Mouse (Mus musculus): Measurements from ENCODE around the gene Stat2.

Gene Stat2

DNA sequence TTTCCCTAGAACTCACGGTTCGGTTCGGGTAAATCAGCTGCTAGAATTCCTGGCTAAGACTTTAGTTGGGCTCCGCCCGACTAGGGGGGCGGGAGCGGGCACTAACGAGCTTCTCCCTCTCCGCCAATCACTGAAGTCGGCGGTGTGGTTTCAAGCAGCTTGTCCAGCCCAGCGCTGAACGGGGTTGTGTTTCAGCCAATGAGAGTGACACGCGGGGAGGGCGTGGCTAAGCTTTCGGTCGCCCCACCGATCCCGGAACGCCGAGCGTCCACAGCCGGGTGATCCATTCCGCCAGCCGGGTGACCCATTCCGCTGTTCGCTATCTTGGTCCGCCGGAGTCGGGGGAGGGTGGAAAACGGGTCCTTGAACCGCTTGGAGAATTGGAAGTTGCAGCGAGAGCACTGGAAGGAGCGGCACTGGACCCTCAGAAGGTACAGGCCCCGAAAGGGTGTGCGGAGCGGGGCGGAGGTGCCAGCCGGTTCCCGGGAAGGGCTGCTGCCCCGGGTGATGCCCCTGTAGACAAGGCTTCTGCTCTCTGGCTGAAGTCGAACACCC is at the start of gene Stat2:
TSS of gene Stat2 (plus strand) at position 273 of the 555 bp plus-strand sequence.
- peak; percentile 89 to 93 for DNase-seq (ENCODE audit: low spot score in 2 of 2)

DNA sequence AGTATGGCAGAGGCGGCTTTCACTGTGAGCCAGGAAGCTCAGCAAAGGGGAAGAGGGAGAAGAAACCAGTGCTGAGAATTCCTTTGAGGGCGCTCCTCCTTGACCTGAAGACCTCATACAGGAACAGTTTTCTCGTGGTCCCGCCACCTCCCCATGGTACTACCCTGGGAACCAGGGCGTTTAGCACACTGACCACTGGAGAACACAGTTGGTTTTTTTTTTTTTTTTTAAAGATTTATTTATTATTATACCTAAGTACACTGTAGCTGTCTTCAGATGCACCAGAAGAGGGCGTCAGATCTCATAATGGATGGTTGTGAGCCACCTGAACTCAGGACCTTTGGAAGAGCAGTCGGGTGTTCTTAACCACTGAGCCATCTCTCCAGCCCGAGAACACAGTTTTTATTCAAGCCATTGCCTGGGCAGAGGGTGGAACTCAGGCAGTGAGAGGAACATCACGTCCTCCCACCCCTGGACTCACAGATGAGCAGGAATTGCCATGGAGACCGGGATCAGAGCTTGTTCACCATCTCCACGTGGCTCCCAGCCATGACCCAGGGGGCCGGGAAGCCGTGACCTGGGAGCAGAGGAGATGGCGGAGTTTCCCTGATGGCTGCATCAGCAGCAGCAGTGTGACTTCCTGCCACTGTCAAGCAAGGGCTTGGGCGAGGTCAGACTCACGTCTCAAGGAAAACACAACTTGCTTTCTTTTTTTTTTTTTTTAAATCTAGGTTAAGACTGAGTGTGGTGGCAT is 48.6 kb upstream of the Stat2 start:
- DNase-seq (ENCODE audit: low spot score in 2 of 2) = no peak

DNA sequence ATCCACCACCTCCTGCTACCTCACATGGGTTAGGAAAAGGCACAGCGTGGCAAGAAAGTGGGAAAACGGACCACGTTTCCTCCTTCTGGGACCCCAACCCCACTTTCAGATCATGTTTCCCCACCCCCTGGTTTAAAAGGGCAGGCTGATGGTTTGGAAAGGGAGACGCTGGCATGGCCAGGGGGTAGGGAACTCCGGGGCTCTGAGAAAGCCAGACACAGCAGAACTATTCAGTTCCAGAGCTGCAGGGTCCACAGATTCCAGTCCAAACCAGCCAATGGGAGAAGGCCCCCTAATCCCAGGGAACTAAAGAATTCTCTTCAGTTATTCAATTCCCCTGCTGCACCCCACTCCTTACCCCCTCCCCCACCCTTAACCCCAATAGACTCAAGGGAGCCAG is 45.3 kb upstream of the Stat2 start:
- DNase-seq (ENCODE audit: low spot score in 2 of 2) = no peak

DNA sequence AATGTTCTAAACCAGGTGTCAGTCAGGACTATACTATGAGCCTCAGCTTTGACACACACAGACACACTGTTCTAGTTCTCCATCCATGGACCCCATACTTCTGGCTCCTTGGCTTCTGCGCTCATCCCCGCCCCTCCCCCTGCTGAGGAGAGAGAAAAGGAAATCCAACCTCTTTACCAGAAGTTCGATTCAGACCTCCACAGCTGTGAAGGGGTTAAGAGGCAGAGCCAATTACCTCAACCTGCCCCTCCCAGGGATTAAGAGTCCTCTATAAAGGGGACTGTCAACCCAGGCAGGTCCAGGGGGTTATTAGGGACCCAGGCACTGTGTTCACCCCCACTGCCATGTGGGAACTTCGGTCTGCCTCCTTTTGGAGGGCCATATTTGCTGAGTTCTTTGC is 44.8 kb upstream of the Stat2 start, which contains the start of gene Mip:
TSS of gene Mip (plus strand) at position 301 of the 400 bp plus-strand sequence.
- DNase-seq (ENCODE audit: low spot score in 2 of 2) = no peak

DNA sequence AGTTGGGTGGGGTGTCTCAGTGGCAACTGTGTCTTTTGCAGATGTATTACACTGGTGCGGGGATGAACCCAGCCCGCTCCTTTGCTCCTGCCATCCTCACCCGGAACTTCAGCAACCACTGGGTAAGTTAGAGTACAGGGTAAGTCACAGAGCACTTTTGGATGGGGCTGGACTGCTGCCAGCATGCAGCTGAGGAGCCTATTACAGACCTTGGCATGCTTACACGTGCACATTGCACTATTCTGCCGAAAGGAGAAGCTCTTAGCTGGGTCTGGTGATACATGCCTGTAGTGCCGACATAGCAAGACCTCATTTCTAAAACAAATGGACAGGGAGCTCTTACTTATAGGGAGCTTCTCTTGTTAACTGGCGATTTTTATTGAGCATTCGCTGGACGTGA is 42.8 kb upstream of the Stat2 start:
- no peak for DNase-seq (ENCODE audit: low spot score in 2 of 2)

DNA sequence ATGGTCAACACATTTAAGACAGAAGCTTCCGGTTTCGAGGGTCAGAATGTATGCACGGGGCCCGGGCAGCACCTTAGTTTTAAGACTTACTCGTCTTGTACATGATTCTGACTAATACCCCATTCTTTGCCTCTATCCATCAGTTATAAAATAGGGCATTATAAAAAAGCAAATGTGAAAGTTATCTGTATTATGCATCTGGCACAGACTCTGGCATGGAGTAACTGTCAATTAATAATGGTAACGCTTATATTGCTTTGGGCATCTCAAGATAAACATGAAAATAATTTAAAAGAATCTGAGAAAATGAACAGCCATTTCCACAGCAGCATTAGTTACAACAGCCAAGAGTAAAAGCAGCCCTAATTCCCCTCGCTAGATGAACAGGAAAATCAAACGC is 42.4 kb upstream of the Stat2 start:
- DNase-seq (ENCODE audit: low spot score in 2 of 2) = no peak

DNA sequence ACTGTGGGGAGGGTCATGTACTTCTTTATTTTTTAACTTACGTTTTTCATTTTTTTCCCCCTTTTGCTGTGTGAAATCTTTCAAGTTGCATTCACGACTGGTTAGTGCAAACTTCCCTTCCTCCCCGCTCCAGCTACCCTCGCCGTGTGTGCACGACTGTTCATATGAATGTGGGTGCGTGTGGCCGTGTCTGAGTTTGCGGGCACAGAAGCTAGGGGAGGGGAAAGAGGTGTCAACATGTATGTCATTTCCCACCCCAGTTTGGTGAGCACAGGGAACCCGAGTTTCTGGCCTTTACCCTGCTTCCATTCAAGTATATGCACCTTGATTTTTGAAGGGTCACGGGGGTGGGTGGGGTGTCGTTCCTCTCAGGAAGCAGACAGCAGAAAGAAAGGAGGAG is 39.8 kb upstream of the Stat2 start:
- no peak for DNase-seq (ENCODE audit: low spot score in 2 of 2)

DNA sequence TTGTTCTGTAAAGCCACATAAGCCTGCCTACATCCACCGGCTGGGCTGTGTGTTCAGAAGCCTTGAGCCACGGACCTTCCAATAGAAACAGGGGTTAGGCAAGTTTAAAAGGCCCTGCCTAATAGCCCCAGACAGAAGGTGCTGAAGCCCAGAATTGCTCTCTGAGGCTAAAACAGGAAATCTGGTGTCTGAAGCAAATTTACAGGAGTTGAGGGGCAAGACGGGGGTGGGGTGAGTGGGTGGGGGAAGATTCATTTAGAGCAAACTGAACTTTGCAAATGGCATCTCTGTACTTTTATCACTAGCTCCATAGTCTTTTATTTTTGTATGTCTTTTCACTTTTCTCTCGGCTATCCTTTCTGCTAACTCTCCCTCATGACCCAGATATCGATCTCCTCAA is 39.2 kb upstream of the Stat2 start:
- no peak for DNase-seq (ENCODE audit: low spot score in 2 of 2)

DNA sequence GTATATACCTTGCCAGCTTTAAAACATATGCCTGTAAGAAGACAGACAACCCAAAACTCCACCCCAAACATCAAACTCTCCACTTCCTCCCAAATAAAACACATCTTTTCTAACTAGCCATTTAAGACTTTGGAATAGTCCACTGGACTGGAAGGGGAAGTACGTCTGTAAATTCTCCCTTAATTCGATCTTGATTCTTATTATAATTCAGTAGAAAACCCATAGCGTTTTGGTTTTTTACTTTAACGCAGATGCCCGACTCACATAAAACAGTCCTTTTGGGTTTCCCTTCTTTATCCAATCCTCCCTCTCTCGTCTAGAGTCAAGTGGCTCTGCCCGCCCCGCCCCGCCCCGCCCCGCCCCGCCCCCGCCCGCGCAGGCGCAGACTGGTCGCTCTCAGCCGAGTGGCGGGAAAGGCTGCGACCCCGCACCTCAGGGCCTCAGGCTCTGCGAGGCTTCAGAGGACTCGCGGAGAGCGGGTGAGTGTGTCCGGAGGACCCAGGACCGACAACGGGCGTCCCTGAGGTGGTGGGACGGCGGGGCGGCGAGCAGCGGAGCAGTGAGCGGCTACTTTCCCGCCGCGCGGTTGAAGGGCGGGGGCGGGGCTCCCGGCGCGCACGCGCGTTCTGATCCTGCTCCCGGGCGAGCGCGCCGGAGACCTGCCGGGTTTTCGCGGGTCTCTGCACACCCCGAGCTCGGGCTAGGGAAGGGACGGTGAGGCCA is 38.5 kb upstream of the Stat2 start, which contains the start of gene Timeless:
TSS of gene Timeless (plus strand) at position 369 of the 723 bp plus-strand sequence.
- DNase-seq (ENCODE audit: low spot score in 2 of 2) = peak; percentile 74 to 82

DNA sequence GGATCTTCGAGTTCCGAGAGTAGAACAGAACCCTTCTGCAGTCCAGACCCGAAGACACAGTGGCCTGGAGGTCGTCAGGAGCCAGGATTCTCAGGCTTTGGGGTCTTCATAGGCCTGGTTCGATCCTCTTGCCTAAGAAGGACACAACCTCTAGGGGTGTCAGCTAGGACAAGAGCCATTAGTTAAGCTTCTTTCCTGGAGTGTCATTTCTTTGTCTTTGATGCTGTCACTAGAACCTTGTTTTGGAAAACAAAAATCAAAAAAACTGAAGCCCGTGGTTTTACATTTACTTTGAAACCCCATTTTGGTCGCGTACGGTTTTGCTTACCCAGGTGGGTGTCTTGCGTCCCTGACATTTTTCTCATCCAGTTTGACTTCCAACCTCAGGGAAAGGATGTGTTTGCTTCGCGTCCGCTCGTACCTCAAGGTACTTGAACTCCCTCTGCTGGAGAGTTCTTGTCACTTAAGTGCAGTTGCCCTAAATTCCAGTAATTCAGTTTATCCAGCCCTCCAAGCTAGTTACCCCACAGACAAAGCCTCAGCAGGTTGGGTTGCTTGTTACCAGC is 37.9 kb upstream of the Stat2 start:
- peak in 1 of 2 experiments; percentile 15 for DNase-seq (ENCODE audit: low spot score in 2 of 2)

DNA sequence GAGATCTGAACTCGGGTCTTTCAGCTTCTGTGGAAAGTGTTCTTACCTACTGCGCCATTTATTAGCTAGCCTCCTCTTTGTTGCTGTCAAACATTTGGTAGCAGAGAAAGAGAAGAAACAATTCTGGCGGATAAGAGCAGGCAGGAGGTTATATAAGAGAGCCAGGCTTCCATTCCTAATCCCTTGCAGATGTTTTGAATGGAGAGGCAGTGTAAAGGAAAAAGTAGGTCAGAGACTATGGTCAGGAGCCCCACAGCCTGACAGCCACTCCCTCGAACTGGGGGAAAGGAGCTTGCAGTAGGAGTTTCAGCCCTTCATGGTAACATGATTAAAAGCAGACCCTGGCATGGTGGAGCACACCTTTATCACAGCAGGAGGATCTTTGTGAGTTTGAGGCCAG is 34.0 kb upstream of the Stat2 start:
- DNase-seq (ENCODE audit: low spot score in 2 of 2) = no peak

DNA sequence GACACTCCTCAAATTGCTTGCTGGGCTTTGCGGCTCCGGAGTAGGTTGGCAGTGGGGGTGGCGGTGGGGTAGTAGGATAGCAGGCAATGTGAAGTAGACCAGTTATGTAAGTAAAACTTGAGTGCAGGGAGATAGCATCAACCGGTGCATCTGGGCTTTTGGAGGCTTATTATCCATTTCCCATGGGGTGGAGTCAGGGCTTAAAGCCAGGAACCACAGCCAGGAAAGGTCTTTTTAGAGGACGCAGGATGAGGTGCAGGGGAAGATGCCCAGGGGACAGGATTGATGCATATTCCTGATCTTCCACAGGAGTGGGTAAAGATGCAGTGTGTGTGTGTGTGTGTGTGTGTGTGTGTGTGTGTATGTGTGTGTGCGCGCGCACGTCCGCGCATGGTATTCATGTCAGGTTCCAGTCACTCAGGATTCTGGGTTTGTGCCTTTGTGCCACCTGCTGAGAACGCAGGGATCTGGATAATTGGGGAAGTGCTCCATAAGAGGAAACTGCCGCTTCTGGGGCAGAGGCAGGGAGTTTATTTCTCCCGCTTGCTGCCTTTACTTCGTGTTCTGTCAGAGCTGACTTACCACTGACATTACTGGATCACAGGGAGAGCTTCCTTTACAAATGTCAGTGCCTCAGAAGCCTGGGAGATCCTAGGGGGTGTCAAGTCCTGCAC is 32.4 kb upstream of the Stat2 start:
- no peak for DNase-seq (ENCODE audit: low spot score in 2 of 2)

DNA sequence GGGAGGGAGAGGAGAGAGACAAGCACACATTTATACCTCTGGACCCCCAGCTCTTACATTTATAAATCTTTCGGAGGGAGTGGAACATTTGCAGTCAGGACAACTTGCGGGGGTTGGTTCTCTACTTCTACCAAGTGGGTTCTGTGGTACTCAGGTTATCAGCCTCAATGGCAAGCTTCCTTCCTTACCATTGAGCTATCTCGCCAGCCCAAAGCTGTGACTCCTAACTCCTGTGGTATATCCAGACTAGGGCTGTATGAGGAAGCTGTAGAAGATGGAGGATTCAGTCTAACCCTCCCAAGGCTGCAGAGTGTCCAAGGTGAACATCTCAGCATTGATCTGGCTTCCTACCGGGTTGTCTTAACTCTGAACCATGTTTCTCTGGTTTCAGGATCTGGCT is 31.2 kb upstream of the Stat2 start:
- no peak for DNase-seq (ENCODE audit: low spot score in 2 of 2)

DNA sequence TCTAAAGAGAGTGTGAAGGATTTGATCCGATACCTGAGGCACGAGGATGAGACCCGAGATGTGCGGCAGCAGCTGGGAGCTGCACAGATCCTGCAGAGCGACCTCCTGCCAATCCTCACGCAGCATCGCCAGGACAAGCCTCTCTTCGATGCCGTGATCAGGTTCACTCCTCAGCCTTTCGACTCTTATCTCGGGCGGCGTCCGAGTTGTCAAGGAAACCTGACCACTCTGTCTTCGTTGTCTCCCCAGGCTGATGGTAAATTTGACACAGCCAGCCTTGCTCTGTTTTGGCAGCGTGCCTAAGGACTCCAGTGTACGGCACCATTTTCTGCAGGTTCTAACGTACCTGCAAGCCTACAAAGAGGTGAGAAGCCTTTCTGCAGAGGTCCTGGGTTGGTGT is 30.2 kb upstream of the Stat2 start:
- DNase-seq (ENCODE audit: low spot score in 2 of 2) = no peak

DNA sequence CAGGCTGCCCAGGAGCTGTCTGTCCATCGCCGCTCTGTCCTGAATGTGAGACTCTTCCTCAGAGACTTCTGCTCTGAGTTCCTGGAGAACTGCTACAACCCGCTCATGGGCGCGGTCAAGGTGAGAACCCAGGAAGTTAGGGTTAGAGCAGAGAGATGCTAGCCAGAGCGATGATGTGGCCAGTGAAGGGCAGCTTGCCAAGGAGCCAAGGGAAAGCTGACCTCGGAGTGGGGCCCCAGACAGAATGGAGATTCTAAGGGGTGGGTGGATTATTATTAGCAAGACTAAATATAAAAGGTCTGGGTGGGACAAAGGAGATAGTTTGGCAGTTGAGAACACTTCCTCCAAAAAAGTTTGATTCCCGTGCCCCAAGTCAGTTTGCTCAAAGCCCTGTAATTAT is 27.1 kb upstream of the Stat2 start:
- no peak for DNase-seq (ENCODE audit: low spot score in 2 of 2)

DNA sequence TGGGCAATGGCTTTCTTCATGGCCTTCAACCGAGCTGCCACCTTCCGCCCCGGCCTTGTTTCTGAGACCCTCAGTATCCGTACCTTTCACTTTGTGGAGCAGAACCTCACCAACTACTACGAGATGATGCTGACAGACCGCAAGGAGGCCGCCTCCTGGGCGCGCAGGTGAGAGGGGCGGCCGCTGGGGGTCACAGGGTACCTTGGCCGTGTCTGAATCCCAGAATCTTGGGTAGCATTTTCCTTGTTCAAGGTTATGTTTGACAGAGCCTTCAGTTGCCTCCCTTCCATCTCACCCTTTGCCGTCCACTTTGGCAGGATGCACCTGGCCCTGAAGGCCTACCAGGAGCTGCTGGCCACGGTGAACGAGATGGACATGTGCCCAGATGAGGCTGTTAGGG is 26.2 kb upstream of the Stat2 start:
- no peak for DNase-seq (ENCODE audit: low spot score in 2 of 2)

DNA sequence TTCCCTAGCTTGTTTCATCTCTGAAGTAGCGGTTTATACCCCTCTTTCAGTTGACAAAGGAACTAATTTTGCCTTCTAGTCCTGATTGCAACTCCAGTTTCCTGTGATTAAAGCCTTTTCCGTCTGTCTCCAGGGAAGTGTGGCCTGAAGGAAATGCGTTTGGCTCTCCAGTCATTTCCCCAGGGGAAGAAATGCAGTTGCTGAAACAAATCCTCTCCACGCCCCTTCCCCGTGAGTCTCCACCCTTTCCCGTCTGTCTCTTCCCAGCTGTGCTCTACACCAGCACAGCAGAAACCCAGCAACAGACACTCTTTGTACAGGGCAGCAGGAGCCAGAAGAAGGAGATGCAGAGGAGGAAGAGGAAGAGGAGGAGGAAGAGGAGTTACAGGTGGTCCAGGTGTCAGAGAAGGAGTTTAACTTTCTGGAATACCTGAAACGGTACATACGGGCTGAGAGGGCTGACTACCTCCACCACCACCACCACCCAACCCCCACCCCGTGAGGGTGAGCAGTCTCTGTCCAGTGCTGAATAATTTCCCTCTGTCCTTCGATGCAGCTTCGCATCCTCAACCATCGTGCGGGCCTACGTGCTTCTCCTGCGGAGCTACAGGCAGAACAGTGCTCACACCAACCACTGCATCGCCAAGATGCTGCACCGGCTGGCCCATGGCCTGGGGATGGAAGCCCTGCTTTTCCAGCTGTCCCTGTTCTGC is 23.2 kb upstream of the Stat2 start:
- DNase-seq (ENCODE audit: low spot score in 2 of 2) = no peak

DNA sequence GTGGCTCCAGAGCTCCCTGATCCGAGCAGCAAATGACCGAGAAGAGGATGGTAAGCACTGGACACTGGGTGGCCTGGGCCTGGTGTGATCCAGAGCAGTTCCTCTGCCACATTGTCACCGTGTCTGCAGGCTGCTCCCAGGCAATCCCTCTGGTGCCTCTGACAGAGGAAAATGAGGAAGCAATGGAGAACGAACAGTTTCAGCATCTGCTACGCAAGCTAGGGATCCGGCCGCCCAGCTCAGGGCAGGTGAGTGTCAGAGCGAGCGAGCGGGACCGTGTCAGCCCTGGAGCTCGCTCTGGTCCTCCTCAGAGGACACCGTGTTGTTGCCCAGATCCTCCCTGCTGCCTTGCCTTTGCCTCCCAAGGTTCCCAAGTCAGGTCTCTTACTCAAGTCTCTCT is 19.8 kb upstream of the Stat2 start:
- no peak for DNase-seq (ENCODE audit: low spot score in 2 of 2)

DNA sequence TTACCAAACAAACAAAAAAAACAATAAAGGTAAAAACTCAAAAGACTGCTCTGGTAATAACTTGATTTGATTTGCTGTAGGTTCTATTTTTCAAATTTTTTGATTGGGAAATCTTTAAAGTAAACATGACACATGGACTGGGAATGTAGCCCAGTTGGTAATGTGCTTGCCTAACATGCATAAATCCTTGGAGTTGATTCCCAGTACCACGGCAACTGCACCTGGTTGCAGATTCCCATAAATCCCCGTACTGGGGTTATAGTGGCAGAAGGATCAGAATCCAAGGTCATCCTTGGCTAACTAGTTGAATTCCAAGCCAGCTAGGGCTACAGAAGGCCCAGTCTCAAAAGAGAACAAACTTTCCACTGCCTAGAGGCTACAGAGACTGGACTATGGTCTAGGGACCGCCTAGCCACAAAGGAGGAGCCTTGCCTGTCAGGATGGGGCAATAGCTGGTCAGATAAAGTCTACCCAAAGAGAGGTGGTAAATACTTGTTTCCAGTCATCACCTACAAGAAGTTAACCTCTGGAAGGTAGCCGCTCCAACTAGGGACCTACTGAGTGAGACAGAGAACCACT is 16.6 kb upstream of the Stat2 start, which contains the start of gene Apon:
TSS of gene Apon (plus strand) at position 420 of the 579 bp plus-strand sequence.
- no peak for DNase-seq (ENCODE audit: low spot score in 2 of 2)

DNA sequence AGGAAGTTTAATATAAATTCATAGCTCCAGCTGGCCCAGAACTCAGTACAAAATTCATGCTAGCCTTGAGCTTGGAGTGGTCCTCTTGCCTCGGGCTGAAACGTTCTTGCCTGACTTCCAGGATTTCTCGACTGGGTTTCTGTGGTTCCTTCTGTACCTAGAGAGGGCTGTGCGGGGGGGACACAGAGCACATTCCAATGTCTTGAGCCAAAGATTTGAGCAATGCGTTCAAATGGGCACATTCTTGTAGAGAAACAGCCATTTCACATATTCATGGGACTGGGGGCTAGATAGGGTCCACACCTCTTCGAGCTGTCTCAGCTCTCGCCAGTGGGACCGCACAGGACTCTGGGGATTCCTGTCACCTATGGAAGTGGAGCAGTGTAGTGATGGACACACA is 14.4 kb upstream of the Stat2 start:
- no peak for DNase-seq (ENCODE audit: low spot score in 2 of 2)

DNA sequence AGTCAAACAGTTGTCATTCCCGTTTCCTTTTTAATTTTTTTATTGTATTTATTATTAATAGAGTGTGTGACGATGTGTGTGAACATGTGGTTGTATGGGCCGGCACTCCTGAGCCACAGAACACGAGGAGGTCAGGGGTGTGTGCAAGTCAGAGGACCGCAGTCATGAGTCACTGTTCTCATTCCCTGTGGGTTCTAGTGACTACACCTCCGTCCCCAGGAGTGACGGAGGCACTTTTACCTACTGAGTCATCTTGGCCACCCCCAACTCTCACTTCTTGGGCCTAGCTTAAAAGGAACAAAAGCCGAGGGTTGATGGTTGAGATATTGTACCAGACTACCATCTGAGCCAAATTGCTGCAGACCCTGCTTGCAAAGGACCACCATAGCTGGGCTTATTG is 14.0 kb upstream of the Stat2 start:
- no peak for DNase-seq (ENCODE audit: low spot score in 2 of 2)
